Mouse (Mus musculus) intestine, embryonic 14.5 days (tissue): ENCODE measurements around the gene Myb. TPM values are rescaled to one million over a fixed set of nuclear protein-coding genes. Genes with fewer than 3 reads are reported as not detected.

Experiments
- ATAC-seq: fragments of 200-750 bp; cut with Nextera tagmentation; replicated peaks from 2 replicates; pipeline ENCODE4 v1.8.0; 2017; ENCODE audit warnings: low read depth, moderate number of reproducible peaks, moderate TSS enrichment, moderate library complexity; ENCODE audit not compliant: low FRiP score, low TSS enrichment
- DNase-seq: peaks from one replicate; pipeline ENCODE4 v3.0.0-alpha.2; 2018; ENCODE audit warnings: low spot score
- H3K27ac ChIP-seq: fragments of 300-500 bp; sonication (generic); 2 replicates; pipeline ENCODE4 v1.5.1; 2014; ENCODE audit warnings: low read depth, mild to moderate bottlenecking, control low read depth
- H3K27me3 ChIP-seq: fragments of 300-500 bp; sonication (generic); replicated peaks from 2 replicates; pipeline ENCODE4 v1.6.1; 2014; ENCODE audit warnings: low read length, control low read depth; ENCODE audit not compliant: control insufficient read depth, insufficient read depth
- H3K36me3 ChIP-seq: fragments of 300-500 bp; sonication (generic); 2 replicates; pipeline ENCODE4 v1.6.1; 2014; ENCODE audit warnings: low read length, control low read depth; ENCODE audit not compliant: control insufficient read depth, insufficient read depth
- H3K4me1 ChIP-seq: fragments of 300-500 bp; sonication (generic); replicated peaks from 2 replicates; pipeline ENCODE4 v1.6.1; 2014; ENCODE audit warnings: low read length, control low read depth, mixed read lengths; ENCODE audit not compliant: control insufficient read depth, insufficient read depth
- H3K4me2 ChIP-seq: fragments of 300-500 bp; sonication (generic); 2 replicates; pipeline ENCODE4 v1.6.1; 2014; ENCODE audit warnings: low read length
- H3K4me3 ChIP-seq: fragments of 300-500 bp; sonication (generic); 2 replicates; pipeline ENCODE4 v1.5.1; 2014; ENCODE audit warnings: low read depth, low read length, control low read depth, mixed read lengths
- H3K9ac ChIP-seq: fragments of 300-500 bp; sonication (generic); 2 replicates; pipeline ENCODE4 v1.6.1; 2014; ENCODE audit warnings: mild to moderate bottlenecking, low read length
- H3K9me3 ChIP-seq: fragments of 300-500 bp; sonication (generic); 2 replicates; pipeline ENCODE4 v1.6.1; 2016; ENCODE audit warnings: low read length, control low read depth; ENCODE audit not compliant: control insufficient read depth
- WGBS: fragments of 180-500 bp; shearing (Covaris S2); extraction: QIAGEN DNeasy Blood & Tissue Kit; methylation state at CpG from one replicate; pipeline ENCODE4 v1.1.7; 2014; 5-methylcytosine and 5-hydroxymethylcytosine counted together
- polyA plus RNA-seq: library from polyadenylated mRNA; unstranded; fragments of >200 nt; fragmentation: Nextera tagmentation; extraction: Ambion mirVana; gene quantifications from 2 replicates; pipeline ENCODE4 v1.2.1, GENCODE M21; 2014

Myb gene
- polyA plus RNA-seq, 1 experiment from 2014 or later = 6.6 TPM

DNA sequence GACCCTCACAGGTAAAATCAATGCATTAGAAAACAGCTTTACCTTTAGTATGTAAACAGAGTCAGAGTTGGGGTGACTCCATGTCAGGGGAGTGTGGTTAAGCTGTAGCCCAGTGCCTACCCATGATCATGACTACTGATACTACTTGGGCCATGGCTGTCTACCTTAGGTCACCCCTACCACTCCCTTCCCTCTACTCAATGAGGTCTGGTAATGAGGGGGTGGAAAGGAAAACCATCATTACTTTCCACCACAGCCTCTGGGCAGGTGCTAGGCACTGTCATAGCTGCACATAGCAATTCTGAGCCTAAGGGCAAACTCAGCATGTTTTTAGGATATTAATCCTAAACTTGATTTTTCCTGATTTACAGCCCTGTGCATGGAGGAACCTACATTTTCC lies 27.1 kb upstream of the Myb start:
- Histone ChIP-seq H3K4me3 (no peak overlapping the region), H3K27ac (no peak overlapping the region), H3K36me3 (no peaks in the 10 kb centered on the region), H3K9ac (no peak overlapping the region), H3K9me3 (no peaks in the 10 kb centered on the region), H3K4me2 (no peak overlapping the region), H3K4me1 (no peaks in the 10 kb centered on the region; the same call in 1 of the 2 replicates), H3K27me3 (no peaks in the 10 kb centered on the region)
- no peak for DNase-seq
- no peak for ATAC-seq

GRCm38 (mm10) chr10:21186733-21187132 lies 25.9 kb upstream of the Myb start:
- Histone ChIP-seq H3K27me3 (no peaks in the 10 kb centered on the region), H3K9ac (no peak overlapping the region), H3K4me3 (no peak overlapping the region), H3K9me3 (no peaks in the 10 kb centered on the region), H3K4me2 (no peak overlapping the region), H3K36me3 (no peaks in the 10 kb centered on the region), H3K27ac (no peak overlapping the region), H3K4me1 (no peaks in the 10 kb centered on the region; the same call in 1 of the 2 replicates)
- ATAC-seq = no peak
- DNase-seq = no peak
- WGBS = 75% methylated on average over 5 of the region's 5 CpGs

DNA sequence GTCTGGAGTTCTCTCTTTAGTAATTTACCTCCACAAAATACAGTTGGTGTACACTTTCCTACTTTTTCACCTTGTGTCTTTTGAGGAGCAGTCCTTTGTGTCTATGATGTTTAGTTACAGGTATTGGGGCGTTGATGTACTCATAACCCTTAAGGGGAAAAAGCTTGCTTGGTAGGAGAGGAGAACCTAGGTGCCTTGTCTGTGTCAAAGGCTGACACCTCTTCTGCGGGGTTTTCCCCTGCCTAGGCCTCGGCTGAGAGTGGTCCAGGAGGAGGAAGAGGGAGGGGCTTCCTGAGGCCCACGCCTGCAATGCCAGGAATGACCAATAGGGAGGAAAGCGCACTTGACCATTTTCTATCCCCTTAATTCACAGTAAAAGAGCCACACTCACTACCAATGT lies 17.9 kb upstream of the Myb start:
- Histone ChIP-seq H3K4me2 (no peak overlapping the region), H3K9ac (no peak overlapping the region), H3K36me3 (no peaks in the 10 kb centered on the region), H3K9me3 (no peaks in the 10 kb centered on the region), H3K27me3 (no peaks in the 10 kb centered on the region), H3K27ac (no peak overlapping the region), H3K4me1 (no peaks in the 10 kb centered on the region), H3K4me3 (no peak overlapping the region)
- DNase-seq (no peak), ATAC-seq (no peak)
- WGBS = 34% methylated on average over 5 of the region's 5 CpGs

GRCm38 (mm10) chr10:21178281-21178680 lies 17.5 kb upstream of the Myb start:
- ATAC-seq (no peak), DNase-seq (no peak)
- H3K9me3 ChIP-seq = no peaks in the 10 kb centered on the region
- H3K27me3 ChIP-seq = no peaks in the 10 kb centered on the region
- H3K9ac ChIP-seq = no peak overlapping the region
- 80% methylated on average over 10 of the region's 10 CpGs for WGBS
- H3K27ac ChIP-seq = no peak overlapping the region
- H3K4me3 ChIP-seq = no peak overlapping the region
- H3K4me2 ChIP-seq = no peak overlapping the region
- no peaks in the 10 kb centered on the region for H3K4me1 ChIP-seq
- no peaks in the 10 kb centered on the region for H3K36me3 ChIP-seq

DNA sequence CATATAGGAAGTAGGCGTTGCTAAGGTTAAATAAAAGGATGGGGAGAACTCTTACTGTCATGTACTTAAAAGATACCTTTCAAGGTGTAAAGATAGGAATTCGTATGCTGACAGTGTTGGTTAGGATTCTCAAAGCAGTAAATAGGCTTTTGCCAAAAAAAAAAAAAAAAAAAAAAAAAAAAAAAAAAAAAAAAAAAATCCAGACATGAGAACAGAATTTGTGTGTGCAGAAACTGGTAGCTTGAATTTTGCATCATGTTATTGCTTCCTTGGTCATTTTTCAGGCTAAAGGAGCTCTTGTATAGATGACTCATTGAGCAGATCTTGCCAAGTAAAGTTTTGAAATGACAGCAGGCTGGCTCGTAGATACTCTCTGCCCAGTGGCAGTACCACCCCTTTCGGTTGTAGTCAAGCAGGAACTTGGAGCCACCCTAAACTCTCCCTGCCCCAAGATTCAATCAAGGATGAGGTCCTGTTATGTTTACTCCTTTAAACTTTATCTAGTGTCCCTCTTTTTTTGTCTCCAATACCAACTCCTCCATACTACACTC lies 11.9 kb upstream of the Myb start:
- 81% methylated on average over 4 of the region's 4 CpGs for WGBS

GRCm38 (mm10) chr10:21168466-21168865 lies 7.7 kb upstream of the Myb start:
- Histone ChIP-seq H3K4me1 (no peaks in the 10 kb centered on the region), H3K27ac (no peak overlapping the region), H3K4me2 (no peak overlapping the region), H3K27me3 (no peaks in the 10 kb centered on the region), H3K36me3 (no peaks in the 10 kb centered on the region), H3K4me3 (no peak overlapping the region), H3K9ac (no peak overlapping the region), H3K9me3 (no peaks in the 10 kb centered on the region)
- DNase-seq = no peak
- no peak for ATAC-seq
- WGBS = 90% methylated on average over 8 of the region's 8 CpGs

More for the DNA sequence above, 11.9 kb upstream of the Myb start:
- Histone ChIP-seq H3K9ac (no peak overlapping the region), H3K4me2 (no peak overlapping the region), H3K4me1 (no peaks in the 10 kb centered on the region), H3K27me3 (no peaks in the 10 kb centered on the region), H3K27ac (no peak overlapping the region), H3K36me3 (no peaks in the 10 kb centered on the region), H3K4me3 (no peak overlapping the region), H3K9me3 (no peaks in the 10 kb centered on the region)
- ATAC-seq (no peak), DNase-seq (no peak)

DNA sequence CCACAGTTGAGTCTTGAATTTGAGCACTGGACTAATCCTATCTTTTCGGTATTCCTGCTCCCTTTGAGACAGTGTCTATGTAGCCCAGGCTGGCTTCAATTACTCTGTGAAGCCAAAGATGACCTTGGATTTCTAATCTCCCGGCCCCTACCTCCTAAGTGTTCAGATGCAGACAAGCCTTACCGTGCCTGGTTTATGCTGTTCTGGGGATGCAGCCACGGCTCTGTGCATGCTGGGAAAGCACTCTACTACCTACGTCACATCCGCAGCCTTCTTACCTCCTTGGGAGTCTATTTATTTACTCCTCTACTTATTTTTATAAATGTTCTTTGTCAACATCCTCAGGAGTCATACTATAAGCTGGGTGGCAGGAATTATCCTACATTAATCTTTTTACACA lies 7.1 kb upstream of the Myb start:
- H3K27ac ChIP-seq = no peak overlapping the region
- WGBS = 90% methylated on average over 6 of the region's 6 CpGs
- no peaks in the 10 kb centered on the region for H3K9me3 ChIP-seq
- ATAC-seq = no peak
- no peak overlapping the region for H3K9ac ChIP-seq
- H3K36me3 ChIP-seq = no peaks in the 10 kb centered on the region
- no peak overlapping the region for H3K4me3 ChIP-seq
- DNase-seq = no peak
- no peaks in the 10 kb centered on the region for H3K27me3 ChIP-seq
- no peaks in the 10 kb centered on the region for H3K4me1 ChIP-seq
- H3K4me2 ChIP-seq = no peak overlapping the region

DNA sequence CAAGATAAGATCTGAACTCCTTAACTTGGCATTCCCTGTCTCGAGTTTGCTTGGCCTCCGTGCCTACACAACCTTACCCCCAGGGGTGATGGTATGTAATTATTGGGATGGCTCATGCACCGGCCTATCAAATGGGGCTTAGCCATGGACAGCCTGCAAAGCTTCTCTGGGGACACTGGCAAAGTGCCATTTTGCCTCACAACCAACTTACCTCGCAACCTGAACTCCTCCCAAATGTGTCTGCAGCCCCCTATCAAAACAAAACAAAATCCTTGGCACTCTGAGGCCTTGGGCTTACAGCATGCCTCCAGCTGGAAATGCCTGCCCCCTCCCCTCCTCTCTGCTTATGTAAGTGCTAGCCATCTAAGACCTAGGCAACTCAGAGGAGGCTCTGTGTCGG lies 6.4 kb upstream of the Myb start:
- Histone ChIP-seq H3K36me3 (no peaks in the 10 kb centered on the region), H3K4me2 (no peak overlapping the region), H3K9ac (no peak overlapping the region), H3K4me1 (no peaks in the 10 kb centered on the region), H3K27me3 (peaks cover 5% of the 10 kb centered on the region), H3K9me3 (no peaks in the 10 kb centered on the region), H3K4me3 (no peak overlapping the region), H3K27ac (no peak overlapping the region)
- no peak for DNase-seq
- no peak for ATAC-seq
- 89% methylated on average over 5 of the region's 5 CpGs for WGBS

- no peak for ATAC-seq
- Histone ChIP-seq H3K27me3 (peaks cover 14% of the 10 kb centered on the region), H3K27ac (no peak overlapping the region), H3K9me3 (no peaks in the 10 kb centered on the region), H3K36me3 (no peaks in the 10 kb centered on the region), H3K9ac (no peak overlapping the region), H3K4me1 (no peaks in the 10 kb centered on the region), H3K4me3 (no peak overlapping the region), H3K4me2 (no peak overlapping the region)
- 72% methylated on average over 4 of the region's 4 CpGs for WGBS
- DNase-seq = no peak
Measured at GRCm38 (mm10) chr10:21165411-21165810, 4.6 kb upstream of the Myb start.
